In genomic region chr16:12032441-12032840, GRCm38 (mm10) we compare ENCODE assay signal across 16 mouse cellular contexts. TPM values are rescaled to one million over a fixed set of nuclear protein-coding genes. Genes with fewer than 3 reads are reported as not detected.
DNase-seq lines count a peak whose midpoint lies in the region.
"Had no signal": no experiment of that assay in that cellular context is flagged by ENCODE, and none has a peak within 500 bp of the region (broad histone marks: within the 10 kb centered on the region; RNA-seq: fewer than 3 reads in every experiment).

No protein-coding gene starts in this region.

- no peaks in the 10 kb centered on the region for H3K36me3 ChIP-seq in heart, embryonic 10.5 days
- no peaks in the 10 kb centered on the region for H3K36me3 ChIP-seq in hindbrain, embryonic 10.5 days
- H3K36me3 ChIP-seq: heart, embryonic 13.5 days; limb, embryonic 10.5 days had no signal

- DNase-seq in adrenal gland, adult (ENCODE audit: inconsistent age in 2 of 2, low spot score in 1 of 2), result peak; percentile 79 to 88
- DNase-seq in adrenal gland, postnatal 4 days (ENCODE audit: low spot score in 2 of 2), result no peak
- DNase-seq in heart, adult 8-10 months (ENCODE audit: low spot score), result peak; percentile 23
- DNase-seq in heart, embryonic 10.5 days (ENCODE audit: low spot score), result no peak
- DNase-seq in urinary bladder, postnatal 36 days (ENCODE audit: low spot score in 2 of 2), result peak; percentile 20 to 21
- DNase-seq in urinary bladder, adult 2 months (ENCODE audit: low spot score), result no peak
- DNase-seq in thymus, adult 18-20 months, result no peak
- DNase-seq in hindbrain, embryonic 10.5 days (ENCODE audit: low spot score), result no peak
- DNase-seq: kidney, adult 18-20 months; kidney, postnatal 36 days; thymus, adult 2 months had no signal

- H3K4me3 ChIP-seq in heart, embryonic 10.5 days, result no peak overlapping the region
- no peak overlapping the region for H3K4me3 ChIP-seq in hindbrain, embryonic 10.5 days
- H3K4me3 ChIP-seq: forebrain, embryonic 13.5 days; heart, embryonic 13.5 days; limb, embryonic 10.5 days had no signal

- H3K9me3 ChIP-seq in heart, embryonic 10.5 days, result no peaks in the 10 kb centered on the region
- H3K9me3 ChIP-seq in hindbrain, embryonic 10.5 days, result no peaks in the 10 kb centered on the region
- H3K9me3 ChIP-seq: forebrain, embryonic 13.5 days; heart, embryonic 13.5 days; limb, embryonic 10.5 days had no signal

- no peaks in the 10 kb centered on the region for H3K4me1 ChIP-seq in heart, embryonic 10.5 days
- H3K4me1 ChIP-seq in hindbrain, embryonic 10.5 days (replicated peaks), result no peaks in the 10 kb centered on the region
- H3K4me1 ChIP-seq: forebrain, embryonic 13.5 days; heart, embryonic 13.5 days; limb, embryonic 10.5 days had no signal

- WGBS in heart, embryonic 10.5 days, result 82% methylated on average over 1 of the region's 1 CpGs
- 93% methylated on average over 1 of the region's 1 CpGs for WGBS in hindbrain, embryonic 10.5 days

- H3K27ac ChIP-seq in heart, embryonic 10.5 days, result no peak overlapping the region
- no peak overlapping the region for H3K27ac ChIP-seq in hindbrain, embryonic 10.5 days
- H3K27ac ChIP-seq: forebrain, embryonic 13.5 days; heart, embryonic 13.5 days; limb, embryonic 10.5 days had no signal

- no peaks in the 10 kb centered on the region for H3K27me3 ChIP-seq in heart, embryonic 10.5 days (ENCODE audit: insufficient read depth, poor library complexity, severe bottlenecking)
- H3K27me3 ChIP-seq in hindbrain, embryonic 10.5 days (ENCODE audit: insufficient read depth, poor library complexity, severe bottlenecking), result no peaks in the 10 kb centered on the region
- H3K27me3 ChIP-seq: forebrain, embryonic 13.5 days; heart, embryonic 13.5 days had no signal

RNA-seq across cellular contexts. Expression of gene Shisa9, which starts 48.5 kb away (rescaled TPM):
- 1 to 10 TPM; 4.6 to 6.0 TPM for total RNA-seq in adrenal gland, postnatal 4 days (2021)
- under 1 TPM in 3 of 4 experiments, not detected in 1; 0.14 to 0.37 (median 0.19) TPM for total RNA-seq in heart, adult 8-10 months (2022)
- 0.04 and 0.19 TPM in 2 replicates for polyA plus RNA-seq in heart, embryonic 10.5 days (2016; fragmentation: Nextera tagmentation; extraction: Ambion mirVana)
- polyA plus RNA-seq in urinary bladder, adult 2 months (2012; rRNA removed), result 2.7 and 3.9 TPM in 2 replicates
- polyA plus RNA-seq in hindbrain, embryonic 10.5 days (2016; fragmentation: Nextera tagmentation; extraction: Ambion mirVana), result 0.76 and 1.1 TPM in 2 replicates
- total RNA-seq: megakaryocyte-erythroid progenitor cell, adult 5-6 weeks; neutrophil, adult 5-6 weeks had no signal

Comparison
In these comparisons a context has a peak if more than half of its experiments do, and no peak if none do; other contexts are left out.
1. DNase-seq: peak in adrenal gland, adult (2 of 2), heart, adult 8-10 months (single experiment) and urinary bladder, postnatal 36 days (2 of 2); none in adrenal gland, postnatal 4 days (0 of 2), heart, embryonic 10.5 days (single experiment), urinary bladder, adult 2 months (single experiment), thymus, adult 18-20 months (0 of 2) and hindbrain, embryonic 10.5 days (single experiment).